Mouse (Mus musculus): ENCODE data around the gene Arhgap10. TPM values are rescaled to one million over a fixed set of nuclear protein-coding genes. Genes with fewer than 3 reads are reported as not detected.
A peak's percentile ranks its signal among the peaks of the same experiment; 100 is the strongest.

Gene Arhgap10
- total and polyA plus RNA-seq, 3 experiments, result 13.1 to 22.8 TPM; not detected in 1

DNA sequence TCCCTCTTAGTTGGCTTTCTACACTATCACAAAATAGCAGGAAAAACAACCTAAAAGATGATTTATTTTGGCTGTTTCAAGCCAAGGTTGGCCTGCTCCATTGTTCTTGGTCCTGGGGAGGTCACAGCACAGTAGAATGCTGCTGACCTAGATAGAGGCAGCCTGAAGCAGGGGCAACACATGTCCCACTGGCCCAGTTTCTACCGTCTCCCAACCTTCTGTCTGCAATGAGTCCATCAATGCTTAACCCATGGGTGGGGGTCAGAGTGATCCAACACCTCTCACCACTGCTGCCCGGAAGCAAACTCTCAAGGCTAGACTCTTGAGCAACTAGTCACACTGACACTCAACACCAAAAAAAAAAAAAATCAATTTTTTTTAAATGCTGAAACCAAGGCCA is 31.0 kb downstream of the Arhgap10 start:
- H3K27me3 ChIP-seq (ENCODE audit: control insufficient read depth in 1 of 2, insufficient read depth in 2 of 2, low read length in 2 of 2), result no peaks in the 10 kb centered on the region
- TF ChIP-seq E2F4 (IDR thresholded peaks at IDR 0.05; ENCODE audit: borderline replicate concordance, low read depth, low read length) (no peak), MAFK (IDR thresholded peaks at IDR 0.05; ENCODE audit: borderline replicate concordance, low read depth, low read length) (no peak), SMC3 (IDR thresholded peaks at IDR 0.05; ENCODE audit: low read depth, low read length) (no peak), SIN3A (IDR thresholded peaks at IDR 0.05; ENCODE audit: low read length) (no peak), JUND (IDR thresholded peaks at IDR 0.05; ENCODE audit: low read depth, low read length) (no peak), HCFC1 (IDR thresholded peaks at IDR 0.05; ENCODE audit: low read depth, low read length) (no peak), GABPA (IDR thresholded peaks at IDR 0.05; ENCODE audit: low read depth, low read length) (no peak), POLR2AphosphoS5 (IDR thresholded peaks at IDR 0.05; ENCODE audit: borderline replicate concordance, low read depth, low read length) (no peak), TAL1 (IDR thresholded peaks at IDR 0.05; ENCODE audit: low read length) (no peak), CTCF (IDR thresholded peaks at IDR 0.05 in 2 of 3, conservative IDR thresholded peaks at IDR 0.05 in 1 of 3; ENCODE audit: control insufficient read depth in 1 of 3, insufficient read depth in 1 of 3, low read depth in 2 of 3, low read length in 3 of 3, poor library complexity in 1 of 3, severe bottlenecking in 1 of 3) (no peak), ETS1 (IDR thresholded peaks at IDR 0.05; ENCODE audit: low read depth, low read length) (no peak), MEF2A (IDR thresholded peaks at IDR 0.05; ENCODE audit: extremely low read depth, insufficient replicate concordance, low read depth, low read length, poor library complexity, severe bottlenecking) (no peak), GATA1 (IDR thresholded peaks at IDR 0.05; ENCODE audit: low read depth, low read length) (no peak), UBTF (IDR thresholded peaks at IDR 0.05; ENCODE audit: borderline replicate concordance, insufficient read depth, low read depth, low read length) (no peak), ZNF384 (IDR thresholded peaks at IDR 0.05; ENCODE audit: low read depth, low read length) (no peak), MAZ (IDR thresholded peaks at IDR 0.05; ENCODE audit: low read depth, low read length) (no peak), TBP (IDR thresholded peaks at IDR 0.05; ENCODE audit: low read depth, low read length) (no peak)
- H3K4me3 ChIP-seq (ENCODE audit: control insufficient read depth in 1 of 2, insufficient read depth in 1 of 2, low read depth in 2 of 2, low read length in 2 of 2), result no peak overlapping the region
- H3K79me2 ChIP-seq (ENCODE audit: control insufficient read depth, insufficient read depth, low read length, poor library complexity), result peaks cover 4% of the 10 kb centered on the region; the same call in 1 of the 2 replicates
- H3K27ac ChIP-seq (ENCODE audit: control insufficient read depth, low read depth, low read length), result no peak overlapping the region
- no peak for DNase-seq (ENCODE audit: low read depth, low spot score)
- H3K9ac ChIP-seq (ENCODE audit: control insufficient read depth, low read depth, low read length, poor library complexity, severe bottlenecking), result no peak overlapping the region
- peaks cover 8 to 14% of the 10 kb centered on the region in 2 experiments for H3K4me1 ChIP-seq (ENCODE audit: control insufficient read depth in 1 of 2, insufficient read depth in 2 of 2, low read length in 2 of 2)
- no peaks in the 10 kb centered on the region for H3K9me3 ChIP-seq (replicated peaks; ENCODE audit: insufficient read depth, low read length)
- peaks cover 0 to 12% of the 10 kb centered on the region in 2 experiments; a peak in 2 of 4 replicates for H3K36me3 ChIP-seq (ENCODE audit: control insufficient read depth in 1 of 2, insufficient read depth in 2 of 2, low read length in 2 of 2)

DNA sequence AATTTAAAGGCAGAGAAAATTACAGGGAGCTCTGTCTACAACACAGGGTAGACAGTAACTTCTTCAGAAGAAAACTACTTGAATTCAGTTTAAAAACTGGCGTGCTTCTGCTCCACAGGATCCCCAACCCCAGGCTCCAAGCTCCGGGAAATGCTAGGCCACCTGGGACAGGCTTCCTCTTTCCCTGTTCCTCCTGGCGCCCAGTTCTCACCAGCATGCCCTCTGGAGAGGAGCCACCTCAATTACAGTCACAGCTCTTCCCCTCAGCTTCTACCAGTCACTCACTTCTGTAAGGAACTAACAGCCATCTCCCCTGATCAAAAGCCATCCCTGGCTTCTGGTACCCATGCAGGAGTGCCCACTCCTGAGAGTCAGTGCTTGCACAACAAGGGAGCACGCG is 32.9 kb downstream of the Arhgap10 start:
- Histone ChIP-seq H3K27me3 (ENCODE audit: control insufficient read depth in 1 of 2, insufficient read depth in 2 of 2, low read length in 2 of 2) (no peaks in the 10 kb centered on the region), H3K9me3 (replicated peaks; ENCODE audit: insufficient read depth, low read length) (no peaks in the 10 kb centered on the region), H3K36me3 (ENCODE audit: control insufficient read depth in 1 of 2, insufficient read depth in 2 of 2, low read length in 2 of 2) (peaks cover 0 to 9% of the 10 kb centered on the region in 2 experiments; a peak in 2 of 4 replicates), H3K9ac (ENCODE audit: control insufficient read depth, low read depth, low read length, poor library complexity, severe bottlenecking) (peak overlapping the region; percentile 3; the same call in 1 of the 2 replicates), H3K4me1 (ENCODE audit: control insufficient read depth in 1 of 2, insufficient read depth in 2 of 2, low read length in 2 of 2) (peaks cover 6 to 8% of the 10 kb centered on the region in 2 experiments), H3K4me3 (ENCODE audit: control insufficient read depth in 1 of 2, insufficient read depth in 1 of 2, low read depth in 2 of 2, low read length in 2 of 2) (no peak overlapping the region), H3K27ac (ENCODE audit: control insufficient read depth, low read depth, low read length) (no peak overlapping the region), H3K79me2 (ENCODE audit: control insufficient read depth, insufficient read depth, low read length, poor library complexity) (peaks cover 5% of the 10 kb centered on the region; the same call in 1 of the 2 replicates)
- peak; percentile 64 for DNase-seq (ENCODE audit: low read depth, low spot score)
- TF ChIP-seq MAZ (IDR thresholded peaks at IDR 0.05; ENCODE audit: low read depth, low read length) (no peak), ELF1 (IDR thresholded peaks at IDR 0.05; ENCODE audit: low read depth, low read length) (no peak), POLR2AphosphoS2 (IDR thresholded peaks at IDR 0.05; ENCODE audit: low read length) (no peak), ZMIZ1 (IDR thresholded peaks at IDR 0.05; ENCODE audit: low read depth, low read length) (no peak)
